ENCODE assay signal across 34 mouse cellular contexts in genomic region chr8:110362975-110363374, GRCm38 (mm10).
"Had no signal": no experiment of that assay in that cellular context is flagged by ENCODE, and none has a peak within 500 bp of the region (broad histone marks: within the 10 kb centered on the region; RNA-seq: fewer than 3 reads in every experiment).

No protein-coding gene starts in this region.

- ATAC-seq: hindbrain, embryonic 16.5 days; hindbrain, postnatal 0 days; inflammation-experienced regulatory T-cells, adult 6 months; intestine, embryonic 15.5 days; intestine, embryonic 16.5 days; intestine, postnatal 0 days had no signal

- H3K9me3 ChIP-seq: heart, embryonic 10.5 days; heart, embryonic 12.5 days; heart, embryonic 13.5 days; heart, embryonic 15.5 days; hindbrain, embryonic 12.5 days; hindbrain, embryonic 13.5 days; hindbrain, embryonic 15.5 days; intestine, embryonic 15.5 days; kidney, embryonic 15.5 days had no signal

- H3K27me3 ChIP-seq: heart, embryonic 12.5 days; heart, embryonic 13.5 days; heart, embryonic 15.5 days; hindbrain, embryonic 12.5 days; hindbrain, embryonic 13.5 days; hindbrain, embryonic 15.5 days; intestine, embryonic 15.5 days; kidney, embryonic 15.5 days had no signal

- H3K36me3 ChIP-seq: heart, embryonic 10.5 days; heart, embryonic 12.5 days; heart, embryonic 13.5 days; heart, embryonic 15.5 days; hindbrain, embryonic 10.5 days; hindbrain, embryonic 12.5 days; hindbrain, embryonic 13.5 days; hindbrain, embryonic 15.5 days; intestine, embryonic 15.5 days; kidney, embryonic 15.5 days had no signal

- H3K4me1 ChIP-seq: heart, embryonic 10.5 days; heart, embryonic 12.5 days; heart, embryonic 13.5 days; heart, embryonic 15.5 days; hindbrain, embryonic 12.5 days; hindbrain, embryonic 13.5 days; hindbrain, embryonic 15.5 days; intestine, embryonic 15.5 days; kidney, embryonic 15.5 days had no signal

- DNase-seq: heart, postnatal 10 days; heart, postnatal 14 days; heart, postnatal 36 days; heart, postnatal 4 days; kidney, adult 11 months; kidney, adult 18-20 months; kidney, adult 8-10 months; kidney, adult 9 months; kidney, postnatal 10 days; kidney, postnatal 14 days; kidney, postnatal 25 days; kidney, postnatal 36 days; kidney, postnatal 4 days; layer of hippocampus, adult 9-11 months; layer of hippocampus, postnatal 36 days had no signal

- H3K4me3 ChIP-seq: heart, embryonic 10.5 days; heart, embryonic 12.5 days; heart, embryonic 13.5 days; heart, embryonic 15.5 days; hindbrain, embryonic 10.5 days; hindbrain, embryonic 12.5 days; hindbrain, embryonic 13.5 days; hindbrain, embryonic 15.5 days; intestine, embryonic 15.5 days; kidney, embryonic 15.5 days; layer of hippocampus, adult 2 months; left cerebral cortex, adult 2 months had no signal

- H3K27ac ChIP-seq: heart, embryonic 10.5 days; heart, embryonic 13.5 days; heart, embryonic 15.5 days; hindbrain, embryonic 10.5 days; hindbrain, embryonic 12.5 days; hindbrain, embryonic 13.5 days; hindbrain, embryonic 14.5 days; hindbrain, embryonic 15.5 days; hindbrain, postnatal 0 days; intestine, embryonic 15.5 days; kidney, embryonic 15.5 days; kidney, postnatal 0 days; layer of hippocampus, adult 2 months; left cerebral cortex, adult 2 months had no signal

- H3K9ac ChIP-seq: heart, embryonic 12.5 days; heart, embryonic 13.5 days; heart, embryonic 15.5 days; hindbrain, embryonic 12.5 days; hindbrain, embryonic 13.5 days; hindbrain, embryonic 14.5 days; hindbrain, embryonic 15.5 days; intestine, embryonic 15.5 days; kidney, embryonic 15.5 days had no signal

- H3K4me2 ChIP-seq: heart, embryonic 12.5 days; heart, embryonic 13.5 days; heart, embryonic 15.5 days; hindbrain, embryonic 12.5 days; hindbrain, embryonic 13.5 days; hindbrain, embryonic 14.5 days; hindbrain, embryonic 15.5 days; intestine, embryonic 15.5 days; kidney, embryonic 15.5 days had no signal
